Mouse (Mus musculus) heart, embryonic 12.5 days (tissue): ENCODE results near the gene Lrrc20. TPM values are rescaled to one million over a fixed set of nuclear protein-coding genes. Genes with fewer than 3 reads are reported as not detected.
A peak's percentile ranks its signal among the peaks of the same experiment; 100 is the strongest.

Source experiments
- ATAC-seq: fragments of 200-750 bp; cut with Nextera tagmentation; 2 replicates; pipeline ENCODE4 v1.8.0; 2017; ENCODE audit warnings: moderate TSS enrichment, moderate library complexity; ENCODE audit not compliant: insufficient number of reproducible peaks, low FRiP score
- H3K27ac ChIP-seq: fragments of 300-500 bp; sonication (generic); 2 replicates; pipeline ENCODE4 v1.5.1; 2016; ENCODE audit warnings: mild to moderate bottlenecking, moderate library complexity; ENCODE audit not compliant: poor library complexity, severe bottlenecking
- H3K27me3 ChIP-seq: fragments of 300-500 bp; sonication (generic); replicated peaks from 2 replicates; pipeline ENCODE4 v1.6.1; 2016; ENCODE audit warnings: mild to moderate bottlenecking, moderate library complexity
- H3K36me3 ChIP-seq: fragments of 300-500 bp; sonication (generic); 2 replicates; pipeline ENCODE4 v1.6.1; 2016; ENCODE audit warnings: mild to moderate bottlenecking, moderate library complexity
- H3K4me1 ChIP-seq: fragments of 300-500 bp; sonication (generic); replicated peaks from 2 replicates; pipeline ENCODE4 v1.6.1; 2016; ENCODE audit warnings: mild to moderate bottlenecking
- H3K4me2 ChIP-seq: fragments of 300-500 bp; sonication (generic); 2 replicates; pipeline ENCODE4 v1.6.1; 2016; ENCODE audit warnings: mild to moderate bottlenecking, moderate library complexity
- H3K4me3 ChIP-seq: fragments of 300-500 bp; sonication (generic); 2 replicates; pipeline ENCODE4 v1.5.1; 2016; ENCODE audit warnings: mild to moderate bottlenecking
- H3K9ac ChIP-seq: fragments of 300-500 bp; sonication (generic); 2 replicates; pipeline ENCODE4 v1.6.1; 2016; ENCODE audit warnings: mild to moderate bottlenecking, moderate library complexity
- H3K9me3 ChIP-seq: fragments of 300-500 bp; sonication (generic); replicated peaks from 2 replicates; pipeline ENCODE4 v1.6.1; 2016; ENCODE audit warnings: mild to moderate bottlenecking, moderate library complexity
- WGBS: fragments of 180-500 bp; shearing (Covaris S2); methylation state at CpG from one replicate; pipeline ENCODE4 v1.1.7; 2016; 5-methylcytosine and 5-hydroxymethylcytosine counted together
- polyA plus RNA-seq: library from polyadenylated mRNA; unstranded; fragments of >200 nt; fragmentation: Nextera tagmentation; extraction: Ambion mirVana; gene quantifications from 2 replicates; pipeline ENCODE4 v1.2.1, GENCODE M21; 2016

Gene Lrrc20
- polyA plus RNA-seq, 1 experiment from 2014 or later: 12.6 TPM

DNA sequence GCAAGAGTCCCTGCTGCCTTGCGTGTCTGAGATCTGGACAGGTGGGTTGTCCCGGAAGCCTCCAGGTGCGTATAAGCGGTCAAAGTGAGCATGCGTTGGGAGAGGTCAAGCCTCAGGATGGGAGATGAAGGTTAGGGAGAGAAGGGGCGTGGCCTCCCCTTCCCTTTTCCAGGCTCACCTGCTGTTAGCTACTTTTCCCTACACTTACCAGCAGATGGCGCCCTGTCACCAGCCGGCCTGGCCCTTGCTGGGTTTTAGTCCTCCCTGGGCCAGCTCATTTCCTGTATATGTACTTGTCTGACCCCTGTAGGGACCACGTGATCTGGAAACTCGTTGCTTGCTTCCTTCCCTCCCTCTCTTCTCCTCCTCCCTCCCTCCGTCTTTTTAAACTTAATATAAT is 16.4 kb downstream of the Lrrc20 start:
- peaks cover 29% of the 10 kb centered on the region for H3K4me1 ChIP-seq
- no peaks in the 10 kb centered on the region for H3K36me3 ChIP-seq
- no peak overlapping the region for H3K4me3 ChIP-seq
- WGBS: 12% methylated on average over 11 of the region's 11 CpGs
- H3K4me2 ChIP-seq: no peak overlapping the region
- H3K27me3 ChIP-seq: no peaks in the 10 kb centered on the region
- no peak overlapping the region for H3K27ac ChIP-seq
- H3K9ac ChIP-seq: no peak overlapping the region
- H3K9me3 ChIP-seq: no peaks in the 10 kb centered on the region
- peak; percentile 65 for ATAC-seq

DNA sequence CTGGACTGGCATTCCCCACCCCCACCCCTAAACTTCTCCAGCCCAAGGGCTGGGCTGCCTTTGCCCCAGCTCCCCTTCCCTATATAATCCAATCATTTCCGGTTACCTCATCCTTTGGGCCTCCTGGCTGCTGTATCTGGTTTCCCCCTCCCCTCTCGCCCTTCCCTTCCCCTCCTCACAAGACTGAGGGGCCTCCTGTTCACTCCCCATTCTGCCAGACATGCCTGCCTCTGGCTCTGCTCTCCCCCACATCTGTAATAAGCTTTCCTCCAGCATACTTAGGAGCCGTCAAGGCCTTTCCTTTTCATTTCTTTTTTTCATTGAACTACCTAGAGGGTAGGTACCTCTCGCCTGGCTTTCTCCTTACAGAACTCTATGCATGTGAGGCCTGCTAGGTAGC is 19.9 kb downstream of the Lrrc20 start:
- H3K9ac ChIP-seq: peak overlapping the region; percentile 28; the same call in 1 of the 2 replicates
- WGBS: 38% methylated on average over 4 of the region's 4 CpGs
- H3K27ac ChIP-seq: no peak overlapping the region; the same call in 1 of the 2 replicates
- no peak overlapping the region for H3K4me3 ChIP-seq
- H3K4me2 ChIP-seq: no peak overlapping the region
- H3K27me3 ChIP-seq: no peaks in the 10 kb centered on the region
- H3K4me1 ChIP-seq: peaks cover 28% of the 10 kb centered on the region
- H3K9me3 ChIP-seq: no peaks in the 10 kb centered on the region
- ATAC-seq: no peak
- no peaks in the 10 kb centered on the region for H3K36me3 ChIP-seq

DNA sequence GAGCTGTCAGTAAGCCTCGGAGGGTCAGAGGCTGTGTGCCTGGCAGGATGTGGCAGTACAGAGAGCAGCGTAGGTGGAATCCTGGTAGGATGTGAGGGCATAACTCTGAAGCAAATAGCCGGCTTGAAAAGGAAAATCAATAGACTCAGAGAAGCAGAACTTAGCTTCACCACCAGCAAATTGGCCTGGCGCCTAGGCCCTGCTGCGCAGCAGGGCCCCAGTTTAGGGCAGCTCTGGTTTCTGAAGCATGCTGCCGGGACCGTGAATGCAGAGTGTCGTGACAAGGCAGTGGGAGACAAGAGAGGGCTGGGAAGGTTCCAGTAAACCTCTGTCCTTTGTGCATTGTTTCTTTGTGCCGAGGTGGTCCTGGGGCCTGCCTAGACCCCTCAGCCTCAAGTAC is 20.6 kb downstream of the Lrrc20 start:
- Histone ChIP-seq H3K4me3 (no peak overlapping the region), H3K36me3 (no peaks in the 10 kb centered on the region), H3K27ac (peak overlapping the region; percentile 38; the same call in 1 of the 2 replicates), H3K4me2 (no peak overlapping the region), H3K9me3 (no peaks in the 10 kb centered on the region), H3K4me1 (peaks cover 28% of the 10 kb centered on the region), H3K27me3 (no peaks in the 10 kb centered on the region), H3K9ac (peak overlapping the region; percentile 28; the same call in 1 of the 2 replicates)
- 63% methylated on average over 9 of the region's 9 CpGs for whole genome bisulfite sequencing
- ATAC-seq: no peak

DNA sequence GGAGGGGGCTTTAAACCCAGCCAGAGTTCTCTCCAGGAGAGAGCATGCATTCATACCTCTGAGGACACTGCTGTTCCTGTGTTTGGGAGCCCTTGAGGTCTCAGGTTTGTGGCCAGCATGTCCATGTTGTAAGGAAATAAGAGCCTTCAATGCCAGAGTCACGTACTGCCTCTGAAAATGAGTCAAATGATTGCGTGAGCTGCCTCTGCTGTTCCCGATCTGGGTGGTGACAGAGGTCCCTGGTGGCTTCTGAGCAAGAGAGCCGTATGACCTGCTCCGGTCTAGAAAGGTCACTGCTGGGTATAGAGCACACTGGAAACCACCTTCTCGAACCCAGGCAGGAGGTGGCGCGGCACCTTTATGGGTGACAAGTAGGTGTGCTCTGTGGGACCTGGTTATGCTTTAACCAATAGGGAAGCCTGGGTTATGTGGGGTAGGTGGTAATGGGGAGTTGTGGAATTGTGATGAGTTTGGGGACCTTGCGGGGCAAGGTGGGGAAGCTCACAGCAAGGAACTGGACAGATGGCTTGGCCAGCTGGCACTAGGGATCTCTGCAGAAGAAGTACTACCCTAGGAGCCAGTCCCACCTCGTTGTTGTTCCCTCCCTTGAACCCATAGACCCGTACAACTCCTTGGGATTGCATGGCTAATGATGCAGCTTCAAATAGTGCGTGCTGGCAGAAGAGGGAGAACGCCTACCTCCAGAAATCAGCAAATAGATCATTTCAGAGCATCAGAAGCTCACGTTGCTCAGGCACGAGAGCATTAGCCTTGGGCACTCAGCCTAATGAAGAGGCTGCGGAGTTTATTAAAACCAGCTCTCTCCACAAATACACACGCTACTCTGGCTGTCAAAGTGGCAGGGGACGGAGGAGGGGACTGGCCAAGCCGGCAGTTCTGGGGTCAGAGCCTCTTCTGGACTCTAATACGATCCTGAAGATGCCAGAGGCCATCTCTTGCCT is 24.2 kb downstream of the Lrrc20 start:
- peaks cover 18% of the 10 kb centered on the region for H3K4me1 ChIP-seq
- H3K4me3 ChIP-seq: no peak overlapping the region
- H3K27me3 ChIP-seq: no peaks in the 10 kb centered on the region
- ATAC-seq: no peak
- 0 out of 2 replicates have a peak, but pooled peaks cover 3% of the 10 kb centered on the region for H3K36me3 ChIP-seq
- H3K4me2 ChIP-seq: no peak overlapping the region
- no peak overlapping the region for H3K9ac ChIP-seq
- no peaks in the 10 kb centered on the region for H3K9me3 ChIP-seq
- H3K27ac ChIP-seq: no peak overlapping the region
- 83% methylated on average over 20 of the region's 20 CpGs for WGBS

DNA sequence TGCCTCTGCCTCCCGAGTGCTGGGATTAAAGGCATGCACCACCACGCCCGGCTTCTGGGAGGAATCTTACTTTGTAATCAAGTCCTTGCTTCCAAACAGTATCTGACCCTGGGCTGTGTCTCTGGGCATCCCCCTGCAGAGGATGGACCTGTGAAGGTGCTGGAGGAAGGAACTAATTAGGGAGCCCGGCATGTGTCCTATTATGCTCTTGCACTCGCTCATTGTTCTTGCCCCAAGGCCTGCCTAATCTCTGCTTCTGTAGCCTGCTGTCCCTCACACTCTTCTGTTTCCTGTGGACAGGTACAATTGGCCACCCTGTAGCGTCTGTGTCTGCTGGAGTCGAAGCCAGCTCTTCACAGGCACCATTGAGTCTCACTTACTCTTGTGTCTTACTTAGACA is 25.2 kb downstream of the Lrrc20 start:
- WGBS: 68% methylated on average over 7 of the region's 7 CpGs
- no peak overlapping the region for H3K4me2 ChIP-seq
- no peak overlapping the region for H3K9ac ChIP-seq
- no peak overlapping the region for H3K4me3 ChIP-seq
- no peak overlapping the region for H3K27ac ChIP-seq
- ATAC-seq: no peak
- H3K9me3 ChIP-seq: no peaks in the 10 kb centered on the region
- peaks cover 8% of the 10 kb centered on the region for H3K4me1 ChIP-seq
- H3K36me3 ChIP-seq: 0 out of 2 replicates have a peak, but pooled peaks cover 3% of the 10 kb centered on the region
- no peaks in the 10 kb centered on the region for H3K27me3 ChIP-seq

GRCm38 (mm10) chr10:61504073-61504472 is 28.5 kb downstream of the Lrrc20 start:
- H3K9ac ChIP-seq: no peak overlapping the region
- H3K27me3 ChIP-seq: no peaks in the 10 kb centered on the region
- 0 out of 2 replicates have a peak, but pooled peaks cover 3% of the 10 kb centered on the region for H3K36me3 ChIP-seq
- ATAC-seq: no peak
- no peaks in the 10 kb centered on the region for H3K4me1 ChIP-seq
- H3K4me2 ChIP-seq: no peak overlapping the region
- no peak overlapping the region for H3K27ac ChIP-seq
- H3K9me3 ChIP-seq: no peaks in the 10 kb centered on the region
- H3K4me3 ChIP-seq: no peak overlapping the region
- WGBS: 79% methylated on average over 2 of the region's 2 CpGs

DNA sequence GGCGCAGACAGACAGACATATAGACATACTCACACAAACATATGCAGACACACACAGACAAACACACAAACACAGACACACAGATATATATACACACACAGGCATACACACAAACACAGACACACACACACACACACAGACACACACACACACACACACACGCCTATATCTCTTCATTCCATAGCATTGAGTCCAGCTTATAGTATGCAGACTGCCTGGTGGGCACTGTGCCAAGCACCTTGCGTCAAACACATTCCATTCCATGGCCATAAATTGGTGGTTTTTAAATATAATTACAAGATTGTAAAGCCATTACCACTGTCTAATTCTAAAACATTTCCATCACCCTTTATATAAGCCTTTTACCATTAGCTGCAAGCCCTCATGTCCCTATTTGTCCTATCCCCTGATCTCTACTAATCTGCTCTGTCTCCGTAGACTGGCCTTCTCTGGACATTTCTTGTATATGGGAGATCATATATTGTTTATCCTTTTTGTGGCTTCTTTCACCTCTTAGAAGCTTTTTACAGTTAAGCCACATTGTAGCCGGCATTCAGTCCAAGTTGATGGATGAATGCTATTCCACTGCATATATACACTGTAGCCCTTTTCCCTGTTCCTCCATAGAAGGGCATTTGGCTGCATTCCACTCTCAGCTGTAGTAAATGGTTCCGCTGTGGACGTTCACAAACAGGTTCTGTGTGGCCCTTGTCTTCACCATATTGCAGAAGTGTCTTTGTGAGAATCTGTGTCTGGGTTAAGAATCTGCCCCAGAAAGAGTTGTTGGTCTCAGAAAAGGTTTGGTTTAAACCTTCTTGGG is 31.0 kb downstream of the Lrrc20 start:
- Histone ChIP-seq H3K27me3 (no peaks in the 10 kb centered on the region), H3K9me3 (no peaks in the 10 kb centered on the region), H3K36me3 (0 out of 2 replicates have a peak, but pooled peaks cover 3% of the 10 kb centered on the region), H3K9ac (no peak overlapping the region), H3K4me1 (peaks cover 4% of the 10 kb centered on the region), H3K4me3 (no peak overlapping the region), H3K27ac (no peak overlapping the region), H3K4me2 (no peak overlapping the region)
- WGBS: 85% methylated on average over 7 of the region's 7 CpGs
- ATAC-seq: no peak

DNA sequence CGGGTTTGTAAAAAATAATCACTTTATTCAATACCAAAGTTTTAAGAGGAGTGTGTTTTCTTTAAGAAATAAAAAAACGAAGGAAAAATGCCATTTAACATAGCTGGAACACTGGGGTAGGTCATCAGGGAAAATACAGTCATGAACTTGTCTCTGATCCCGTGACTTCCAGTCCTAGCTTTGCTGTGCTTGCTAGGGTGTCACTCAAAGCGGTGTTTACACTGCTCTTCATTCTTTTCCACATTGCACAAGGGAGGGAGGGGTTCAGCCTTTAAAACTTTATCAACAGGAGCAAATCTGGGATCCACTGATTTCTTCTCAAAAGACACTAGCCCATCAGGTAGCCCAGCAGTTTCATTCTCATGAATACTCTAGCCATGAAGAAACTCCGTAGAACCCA is 34.3 kb downstream of the Lrrc20 start:
- no peaks in the 10 kb centered on the region for H3K36me3 ChIP-seq
- H3K9ac ChIP-seq: no peak overlapping the region
- no peak overlapping the region for H3K4me3 ChIP-seq
- no peak overlapping the region for H3K4me2 ChIP-seq
- H3K27ac ChIP-seq: no peak overlapping the region
- WGBS: 86% methylated on average over 5 of the region's 5 CpGs
- no peaks in the 10 kb centered on the region for H3K9me3 ChIP-seq
- ATAC-seq: no peak
- H3K4me1 ChIP-seq: peaks cover 4% of the 10 kb centered on the region
- no peaks in the 10 kb centered on the region for H3K27me3 ChIP-seq

DNA sequence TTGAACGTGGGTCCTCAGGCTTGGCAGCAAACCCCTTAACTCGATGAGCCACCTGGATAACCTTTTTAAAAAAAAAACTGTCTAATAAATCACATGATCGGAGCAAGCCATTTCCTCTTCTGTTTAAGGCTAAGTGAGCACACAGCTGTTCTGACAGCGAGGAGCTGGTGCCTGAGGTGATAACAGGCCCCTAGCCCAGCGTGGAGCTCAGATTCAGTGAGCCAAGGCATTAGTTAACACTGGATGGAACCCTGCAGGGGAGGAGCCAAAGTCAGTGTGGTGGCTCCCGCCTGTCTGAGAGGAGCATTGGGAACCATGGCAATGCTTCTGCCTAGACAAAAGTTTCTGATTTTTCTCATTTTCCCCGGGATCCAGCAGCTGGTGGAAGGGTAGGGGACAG is 35.2 kb downstream of the Lrrc20 start:
- H3K9ac ChIP-seq: no peak overlapping the region
- H3K4me1 ChIP-seq: peaks cover 4% of the 10 kb centered on the region
- H3K9me3 ChIP-seq: no peaks in the 10 kb centered on the region
- no peak overlapping the region for H3K4me3 ChIP-seq
- no peaks in the 10 kb centered on the region for H3K36me3 ChIP-seq
- 16% methylated on average over 7 of the region's 7 CpGs for WGBS
- peak; percentile 48; the same call in 1 of the 2 replicates for ATAC-seq
- no peaks in the 10 kb centered on the region for H3K27me3 ChIP-seq
- no peak overlapping the region for H3K27ac ChIP-seq
- no peak overlapping the region for H3K4me2 ChIP-seq

- Histone ChIP-seq H3K27ac (no peak overlapping the region), H3K36me3 (no peaks in the 10 kb centered on the region), H3K9ac (no peak overlapping the region), H3K4me3 (no peak overlapping the region), H3K27me3 (no peaks in the 10 kb centered on the region), H3K4me2 (no peak overlapping the region), H3K9me3 (no peaks in the 10 kb centered on the region), H3K4me1 (peaks cover 9% of the 10 kb centered on the region)
- 79% methylated on average over 11 of the region's 11 CpGs for whole genome bisulfite sequencing
- no peak for ATAC-seq
Measured at GRCm38 (mm10) chr10:61512215-61512889, 36.8 kb downstream of the Lrrc20 start.
